ENCODE assay signal across 28 mouse cellular contexts in genomic region chr10:124409633-124410032, GRCm38 (mm10).
DNase-seq lines count a peak whose midpoint lies in the region; ATAC-seq and TF ChIP-seq lines count a peak whose summit lies in the region.
"Had no signal": no experiment of that assay in that cellular context is flagged by ENCODE, and none has a peak within 500 bp of the region (broad histone marks: within the 10 kb centered on the region; RNA-seq: fewer than 3 reads in every experiment).

No protein-coding gene starts in this region.

- no peaks in the 10 kb centered on the region for H3K9me3 ChIP-seq in hindbrain, embryonic 16.5 days (ENCODE audit: control insufficient read depth, low read length)
- H3K9me3 ChIP-seq in hindbrain, embryonic 13.5 days = no peaks in the 10 kb centered on the region
- H3K9me3 ChIP-seq: embryonic facial prominence, embryonic 15.5 days; heart, embryonic 10.5 days; heart, embryonic 15.5 days; limb, embryonic 13.5 days; lung, embryonic 15.5 days; neural tube, embryonic 13.5 days had no signal

- H3K9ac ChIP-seq in hindbrain, embryonic 16.5 days (ENCODE audit: low read depth, low read length) = no peak overlapping the region
- no peak overlapping the region for H3K9ac ChIP-seq in hindbrain, embryonic 13.5 days
- H3K9ac ChIP-seq: embryonic facial prominence, embryonic 15.5 days; heart, embryonic 15.5 days; limb, embryonic 13.5 days; lung, embryonic 15.5 days; neural tube, embryonic 13.5 days had no signal

- no peak for TF ChIP-seq CTCF in layer of hippocampus, adult 2 months (conservative IDR thresholded peaks at IDR 0.05)

- DNase-seq in cerebellum, postnatal 25 days = peak; percentile 4 to 20
- DNase-seq in cerebellum, adult 11 months = no peak
- DNase-seq in Muller cell, postnatal 12 days (ENCODE audit: inconsistent ontology term) = peak; percentile 92
- DNase-seq in fibroblast of lung, adult 2 months (ENCODE audit: low read depth) = peak; percentile 10
- no peak for DNase-seq in layer of hippocampus, adult 2 months (ENCODE audit: low spot score in 2 of 2)
- DNase-seq: adrenal gland, adult 2 months; adrenal gland, postnatal 36 days; B cell, adult 2 months; gastrocnemius, postnatal 25 days; heart, adult 11 months; kidney, adult 11 months; kidney, postnatal 14 days; lung, postnatal 36 days; thymus, adult 2 months; thymus, postnatal 36 days had no signal

- H3K27ac ChIP-seq in hindbrain, embryonic 16.5 days (ENCODE audit: low read depth, low read length) = no peak overlapping the region
- H3K27ac ChIP-seq in hindbrain, embryonic 13.5 days = no peak overlapping the region
- H3K27ac ChIP-seq in layer of hippocampus, adult 2 months = no peak overlapping the region
- H3K27ac ChIP-seq: embryonic facial prominence, embryonic 15.5 days; heart, embryonic 10.5 days; heart, embryonic 15.5 days; limb, embryonic 13.5 days; lung, embryonic 15.5 days; neural tube, embryonic 13.5 days had no signal

- no peak overlapping the region for H3K4me2 ChIP-seq in hindbrain, embryonic 16.5 days (ENCODE audit: low read length)
- H3K4me2 ChIP-seq in hindbrain, embryonic 13.5 days = no peak overlapping the region
- H3K4me2 ChIP-seq: embryonic facial prominence, embryonic 15.5 days; heart, embryonic 15.5 days; limb, embryonic 13.5 days; liver, embryonic 11.5 days; lung, embryonic 15.5 days; midbrain, embryonic 11.5 days; neural tube, embryonic 13.5 days had no signal

- no peak overlapping the region for H3K4me3 ChIP-seq in hindbrain, embryonic 16.5 days (ENCODE audit: low read length)
- no peak overlapping the region for H3K4me3 ChIP-seq in hindbrain, embryonic 13.5 days
- H3K4me3 ChIP-seq in layer of hippocampus, adult 2 months = no peak overlapping the region
- H3K4me3 ChIP-seq: embryonic facial prominence, embryonic 15.5 days; heart, embryonic 10.5 days; heart, embryonic 15.5 days; limb, embryonic 13.5 days; lung, embryonic 15.5 days; neural tube, embryonic 13.5 days had no signal

- WGBS in hindbrain, embryonic 16.5 days = 82% methylated on average over 2 of the region's 2 CpGs
- 80% methylated on average over 2 of the region's 2 CpGs for WGBS in hindbrain, embryonic 13.5 days

- no peaks in the 10 kb centered on the region for H3K27me3 ChIP-seq in hindbrain, embryonic 16.5 days (replicated peaks; ENCODE audit: control insufficient read depth, insufficient read depth, low read length)
- H3K27me3 ChIP-seq in hindbrain, embryonic 13.5 days = no peaks in the 10 kb centered on the region
- H3K27me3 ChIP-seq: embryonic facial prominence, embryonic 15.5 days; heart, embryonic 15.5 days; limb, embryonic 13.5 days; lung, embryonic 15.5 days; neural tube, embryonic 13.5 days had no signal

- no peaks in the 10 kb centered on the region for H3K4me1 ChIP-seq in hindbrain, embryonic 16.5 days (ENCODE audit: control insufficient read depth, insufficient read depth, low read depth, low read length)
- no peaks in the 10 kb centered on the region for H3K4me1 ChIP-seq in hindbrain, embryonic 13.5 days (replicated peaks)
- H3K4me1 ChIP-seq: embryonic facial prominence, embryonic 15.5 days; heart, embryonic 10.5 days; heart, embryonic 15.5 days; limb, embryonic 13.5 days; lung, embryonic 15.5 days; neural tube, embryonic 13.5 days had no signal

- peak; percentile 34; the same call in 1 of the 2 replicates for ATAC-seq in hindbrain, embryonic 16.5 days
- no peak for ATAC-seq in hindbrain, embryonic 13.5 days (ENCODE audit: low FRiP score)
- ATAC-seq: activated CD4-positive, CD25-positive, alpha-beta regulatory T cell, adult 4 months; forebrain, embryonic 16.5 days; inflammation-experienced regulatory T-cells, adult 6 months had no signal

- H3K36me3 ChIP-seq in hindbrain, embryonic 16.5 days (ENCODE audit: control insufficient read depth, insufficient read depth, low read length) = no peaks in the 10 kb centered on the region
- no peaks in the 10 kb centered on the region for H3K36me3 ChIP-seq in hindbrain, embryonic 13.5 days
- H3K36me3 ChIP-seq: embryonic facial prominence, embryonic 15.5 days; heart, embryonic 10.5 days; heart, embryonic 15.5 days; limb, embryonic 13.5 days; lung, embryonic 15.5 days; neural tube, embryonic 13.5 days had no signal

Comparison
In these comparisons a context has a peak if more than half of its experiments do, and no peak if none do; other contexts are left out.
1. DNase-seq: peak in cerebellum, postnatal 25 days (2 of 2), Muller cell, postnatal 12 days (single experiment) and fibroblast of lung, adult 2 months (single experiment); none in cerebellum, adult 11 months (single experiment) and layer of hippocampus, adult 2 months (0 of 2).